Mouse (Mus musculus): ENCODE results near the gene Tmem268. TPM values are rescaled to one million over a fixed set of nuclear protein-coding genes. Genes with fewer than 3 reads are reported as not detected.

The Tmem268 gene
- polyA plus RNA-seq, 2 experiments: 5.1 to 7.9 TPM

GRCm38 (mm10) chr4:63560079-63560478 lies 1.5 kb downstream of the Tmem268 start:
- Histone ChIP-seq H3K4me2 (ENCODE audit: low read depth) (peak overlapping the region; percentile 90; the same call in 1 of the 2 replicates), H3K4me3 (ENCODE audit: insufficient read depth in 1 of 2, low read depth in 2 of 2, low read length in 2 of 2) (no peak overlapping the region), H3K36me3 (replicated peaks; ENCODE audit: control insufficient read depth, insufficient read depth, low read depth) (no peaks in the 10 kb centered on the region), H3K4me1 (replicated peaks; ENCODE audit: control insufficient read depth in 2 of 2, insufficient read depth in 2 of 2, low read length in 1 of 2) (peaks cover 7 to 32% of the 10 kb centered on the region in 2 experiments), H3K27ac (no peak overlapping the region), H3K9me3 (ENCODE audit: control insufficient read depth, low read length) (no peaks in the 10 kb centered on the region), H3K9ac (replicated peaks) (no peak overlapping the region), H3K27me3 (ENCODE audit: control insufficient read depth, insufficient read depth, low read length) (no peaks in the 10 kb centered on the region)
- ATAC-seq (ENCODE audit: insufficient read depth): no peak
- TF ChIP-seq EP300 (IDR thresholded peaks at IDR 0.05; ENCODE audit: low read depth): no peak
- peak; percentile 39 for TF ChIP-seq CTCF (IDR thresholded peaks at IDR 0.05; ENCODE audit: low read depth)
- WGBS (ENCODE audit: insufficient replicate concordance): 55% methylated on average over 8 of the region's 8 CpGs
- DNase-seq (ENCODE audit: low read depth in 3 of 3, low spot score in 3 of 3): no peak

- ATAC-seq (ENCODE audit: insufficient read depth): no peak
- H3K9ac ChIP-seq (replicated peaks): no peak overlapping the region
Observed at GRCm38 (mm10) chr4:63561861-63562675, 3.5 kb downstream of the Tmem268 start.

GRCm38 (mm10) chr4:63562742-63563141 lies 4.2 kb downstream of the Tmem268 start:
- Histone ChIP-seq H3K4me1 (replicated peaks; ENCODE audit: control insufficient read depth in 2 of 2, insufficient read depth in 2 of 2, low read length in 1 of 2) (peaks cover 3 to 20% of the 10 kb centered on the region in 2 experiments), H3K27ac (no peak overlapping the region), H3K9ac (replicated peaks) (no peak overlapping the region), H3K27me3 (ENCODE audit: control insufficient read depth, insufficient read depth, low read length) (no peaks in the 10 kb centered on the region), H3K36me3 (replicated peaks; ENCODE audit: control insufficient read depth, insufficient read depth, low read depth) (no peaks in the 10 kb centered on the region), H3K9me3 (ENCODE audit: control insufficient read depth, low read length) (no peaks in the 10 kb centered on the region), H3K4me2 (ENCODE audit: low read depth) (no peak overlapping the region; the same call in 1 of the 2 replicates), H3K4me3 (ENCODE audit: insufficient read depth in 1 of 2, low read depth in 2 of 2, low read length in 2 of 2) (no peak overlapping the region)
- 62% methylated on average over 4 of the region's 4 CpGs for WGBS (ENCODE audit: insufficient replicate concordance)
- DNase-seq (ENCODE audit: low read depth in 3 of 3, low spot score in 3 of 3): no peak
- ATAC-seq (ENCODE audit: insufficient read depth): no peak
- TF ChIP-seq CTCF (IDR thresholded peaks at IDR 0.05; ENCODE audit: low read depth) (peak; percentile 42), EP300 (IDR thresholded peaks at IDR 0.05; ENCODE audit: low read depth) (no peak)

More at GRCm38 (mm10) chr4:63561861-63562675, 3.5 kb downstream of the Tmem268 start:
- TF ChIP-seq EP300 (IDR thresholded peaks at IDR 0.05; ENCODE audit: low read depth) (no peak), CTCF (IDR thresholded peaks at IDR 0.05; ENCODE audit: low read depth) (no peak)
- Histone ChIP-seq H3K4me1 (replicated peaks; ENCODE audit: control insufficient read depth in 2 of 2, insufficient read depth in 2 of 2, low read length in 1 of 2) (peaks cover 7 to 26% of the 10 kb centered on the region in 2 experiments), H3K27me3 (ENCODE audit: control insufficient read depth, insufficient read depth, low read length) (no peaks in the 10 kb centered on the region), H3K27ac (no peak overlapping the region), H3K4me3 (ENCODE audit: insufficient read depth in 1 of 2, low read depth in 2 of 2, low read length in 2 of 2) (no peak overlapping the region), H3K9me3 (ENCODE audit: control insufficient read depth, low read length) (no peaks in the 10 kb centered on the region), H3K36me3 (replicated peaks; ENCODE audit: control insufficient read depth, insufficient read depth, low read depth) (no peaks in the 10 kb centered on the region), H3K4me2 (ENCODE audit: low read depth) (peak overlapping the region; percentile 37)
- WGBS (ENCODE audit: insufficient replicate concordance): 26% methylated on average over 7 of the region's 7 CpGs
- DNase-seq (ENCODE audit: low read depth in 3 of 3, low spot score in 3 of 3): no peak

GRCm38 (mm10) chr4:63567712-63568390 lies 9.3 kb downstream of the Tmem268 start:
- ATAC-seq (ENCODE audit: insufficient read depth) (no peak), DNase-seq (ENCODE audit: low read depth in 3 of 3, low spot score in 3 of 3) (no peak)
- H3K4me3 ChIP-seq (ENCODE audit: insufficient read depth in 1 of 2, low read depth in 2 of 2, low read length in 2 of 2): no peak overlapping the region
- no peak overlapping the region for H3K4me2 ChIP-seq (ENCODE audit: low read depth)
- 70% methylated on average over 8 of the region's 10 CpGs for WGBS (ENCODE audit: insufficient replicate concordance)
- H3K27me3 ChIP-seq (ENCODE audit: control insufficient read depth, insufficient read depth, low read length): no peaks in the 10 kb centered on the region
- H3K27ac ChIP-seq: no peak overlapping the region
- no peak overlapping the region for H3K9ac ChIP-seq (replicated peaks)
- H3K4me1 ChIP-seq (replicated peaks; ENCODE audit: control insufficient read depth in 2 of 2, insufficient read depth in 2 of 2, low read length in 1 of 2): no peaks in the 10 kb centered on the region
- no peaks in the 10 kb centered on the region for H3K36me3 ChIP-seq (replicated peaks; ENCODE audit: control insufficient read depth, insufficient read depth, low read depth)
- H3K9me3 ChIP-seq (ENCODE audit: control insufficient read depth, low read length): no peaks in the 10 kb centered on the region
- TF ChIP-seq EP300 (IDR thresholded peaks at IDR 0.05; ENCODE audit: low read depth) (no peak), CTCF (IDR thresholded peaks at IDR 0.05; ENCODE audit: low read depth) (no peak)

- Histone ChIP-seq H3K9me3 (ENCODE audit: control insufficient read depth, low read length) (no peaks in the 10 kb centered on the region), H3K27me3 (ENCODE audit: control insufficient read depth, insufficient read depth, low read length) (no peaks in the 10 kb centered on the region), H3K9ac (replicated peaks) (no peak overlapping the region), H3K4me3 (ENCODE audit: insufficient read depth in 1 of 2, low read depth in 2 of 2, low read length in 2 of 2) (no peak overlapping the region), H3K4me1 (replicated peaks; ENCODE audit: control insufficient read depth in 2 of 2, insufficient read depth in 2 of 2, low read length in 1 of 2) (no peaks in the 10 kb centered on the region), H3K4me2 (ENCODE audit: low read depth) (no peak overlapping the region), H3K36me3 (replicated peaks; ENCODE audit: control insufficient read depth, insufficient read depth, low read depth) (no peaks in the 10 kb centered on the region), H3K27ac (no peak overlapping the region)
- 68% methylated on average over 8 of the region's 8 CpGs for WGBS (ENCODE audit: insufficient replicate concordance)
- TF ChIP-seq CTCF (IDR thresholded peaks at IDR 0.05; ENCODE audit: low read depth): no peak
- no peak for TF ChIP-seq EP300 (IDR thresholded peaks at IDR 0.05; ENCODE audit: low read depth)
- DNase-seq (ENCODE audit: low read depth in 3 of 3, low spot score in 3 of 3): no peak
- no peak for ATAC-seq (ENCODE audit: insufficient read depth)
Observed at GRCm38 (mm10) chr4:63569322-63569721, 10.7 kb downstream of the Tmem268 start.

All from liver, embryonic 14.5 days (tissue).